Mouse (Mus musculus) small intestine, adult 2 months (tissue): Measurements from ENCODE around the gene Hhat.

Source experiments
- CTCF ChIP-seq: fragments of 200-500 bp; IDR thresholded peaks from 2 replicates; pipeline ENCODE4 v1.5.1; 2012; ENCODE audit warnings: low read depth, mild to moderate bottlenecking, control low read depth, inconsistent platforms, low read length, moderate library complexity, mixed read lengths; ENCODE audit not compliant: insufficient replicate concordance, insufficient read length; ENCODE audit errors: extremely low read depth
- POLR2A ChIP-seq: fragments of 200-500 bp; IDR thresholded peaks from 2 replicates; pipeline ENCODE4 v1.6.1; 2012; ENCODE audit warnings: low read depth, mild to moderate bottlenecking, control low read depth, inconsistent platforms, low read length, moderate library complexity

DNA sequence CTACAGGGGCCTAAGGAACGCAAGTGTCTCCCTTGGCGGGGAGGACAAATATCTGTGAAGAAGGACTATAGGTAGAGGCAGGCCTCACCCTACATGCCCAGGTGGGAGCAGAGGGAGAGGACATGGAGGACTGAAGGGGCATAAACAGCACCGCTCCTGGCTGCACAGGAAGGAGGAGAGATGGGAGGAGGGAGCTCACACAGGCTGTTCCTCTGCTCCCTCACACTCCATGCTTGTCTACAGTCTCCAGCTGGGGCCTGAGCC, 25.9 kb upstream of the Hhat start:
- no peak for TF ChIP-seq POLR2A
- no peak for TF ChIP-seq CTCF
